Mouse (Mus musculus): ENCODE results near the gene Gemin7. TPM values are rescaled to one million over a fixed set of nuclear protein-coding genes. Genes with fewer than 3 reads are reported as not detected.

The Gemin7 gene
- total and polyA plus RNA-seq, 3 experiments: 48.5 to 75.2 (median 48.6) TPM

DNA sequence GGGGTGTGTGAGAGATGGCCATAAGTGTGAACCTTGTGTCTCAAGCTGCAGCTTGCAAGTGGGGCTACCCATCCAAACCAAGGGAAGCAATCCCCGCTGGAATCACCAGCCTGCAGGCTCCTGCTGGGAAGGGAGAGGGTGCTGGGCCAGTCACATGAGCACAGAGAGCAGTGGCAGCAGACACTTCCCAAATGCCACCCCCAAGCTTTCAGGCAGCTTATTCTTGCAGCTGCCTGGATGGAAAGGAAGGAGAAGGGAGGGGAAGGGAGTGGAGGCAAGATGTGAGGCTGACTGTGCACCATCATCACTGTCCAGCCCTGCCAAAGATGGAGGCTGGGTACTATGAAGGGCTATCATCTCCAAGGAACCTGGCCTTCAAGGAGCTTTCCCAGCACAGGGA is 23.2 kb downstream of the Gemin7 start:
- intact Hi-C loops (cut with DNase I): no loop called here
- Histone ChIP-seq H3K27me3 (ENCODE audit: control insufficient read depth, insufficient read depth, low read length) (no peaks in the 10 kb centered on the region), H3K9ac (ENCODE audit: low read depth, low read length) (no peak overlapping the region), H3K36me3 (ENCODE audit: control insufficient read depth, insufficient read depth, low read length) (no peaks in the 10 kb centered on the region; the same call in none of the 2 replicates), H3K27ac (no peak overlapping the region), H3K4me3 (no peak overlapping the region), H3K79me2 (replicated peaks; ENCODE audit: control insufficient read depth, insufficient read depth, low read length) (peaks cover 16% of the 10 kb centered on the region), H3K4me1 (ENCODE audit: control insufficient read depth, insufficient read depth, low read length) (peaks cover 30% of the 10 kb centered on the region)
- no peak for DNase-seq
- TF ChIP-seq EP300 (IDR thresholded peaks at IDR 0.05; ENCODE audit: insufficient read depth, low read depth, low read length): no peak
- TF ChIP-seq POLR2A (IDR thresholded peaks at IDR 0.05; ENCODE audit: insufficient read depth, low read depth, low read length): no peak
- TF ChIP-seq CTCF (IDR thresholded peaks at IDR 0.05): no peak
- WGBS: 67% methylated on average over 1 of the region's 1 CpGs

DNA sequence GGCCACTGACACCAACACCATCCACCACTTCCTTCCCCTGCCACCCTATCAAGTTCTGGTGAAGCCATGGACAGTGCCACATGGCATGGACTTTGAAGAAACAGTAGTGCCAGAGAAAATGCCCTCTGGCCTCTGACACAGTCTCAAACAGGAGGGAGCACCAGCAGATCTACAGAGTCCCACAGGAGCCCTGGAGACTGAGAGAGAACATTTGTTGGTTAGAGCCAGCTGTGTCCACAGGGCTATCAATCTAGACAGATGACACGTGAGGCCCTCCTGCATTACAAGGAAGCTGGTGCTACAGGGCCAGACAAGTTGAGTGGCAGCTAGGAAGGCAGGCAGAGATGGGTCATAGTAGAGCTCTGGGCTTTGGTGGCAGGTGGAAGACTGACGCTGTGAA is 25.0 kb downstream of the Gemin7 start:
- intact Hi-C loops (cut with DNase I): no loop called here
- no peaks in the 10 kb centered on the region for H3K36me3 ChIP-seq (ENCODE audit: control insufficient read depth, insufficient read depth, low read length)
- no peaks in the 10 kb centered on the region for H3K27me3 ChIP-seq (ENCODE audit: control insufficient read depth, insufficient read depth, low read length)
- peaks cover 17% of the 10 kb centered on the region for H3K4me1 ChIP-seq (ENCODE audit: control insufficient read depth, insufficient read depth, low read length)
- no peak overlapping the region; the same call in 1 of the 2 replicates for H3K9ac ChIP-seq (ENCODE audit: low read depth, low read length)
- TF ChIP-seq CTCF (IDR thresholded peaks at IDR 0.05) (no peak), POLR2A (IDR thresholded peaks at IDR 0.05; ENCODE audit: insufficient read depth, low read depth, low read length) (no peak), EP300 (IDR thresholded peaks at IDR 0.05; ENCODE audit: insufficient read depth, low read depth, low read length) (no peak)
- 34% methylated on average over 2 of the region's 2 CpGs for WGBS
- peaks cover 17% of the 10 kb centered on the region for H3K79me2 ChIP-seq (replicated peaks; ENCODE audit: control insufficient read depth, insufficient read depth, low read length)
- no peak overlapping the region for H3K27ac ChIP-seq
- H3K4me3 ChIP-seq: no peak overlapping the region
- no peak for DNase-seq

DNA sequence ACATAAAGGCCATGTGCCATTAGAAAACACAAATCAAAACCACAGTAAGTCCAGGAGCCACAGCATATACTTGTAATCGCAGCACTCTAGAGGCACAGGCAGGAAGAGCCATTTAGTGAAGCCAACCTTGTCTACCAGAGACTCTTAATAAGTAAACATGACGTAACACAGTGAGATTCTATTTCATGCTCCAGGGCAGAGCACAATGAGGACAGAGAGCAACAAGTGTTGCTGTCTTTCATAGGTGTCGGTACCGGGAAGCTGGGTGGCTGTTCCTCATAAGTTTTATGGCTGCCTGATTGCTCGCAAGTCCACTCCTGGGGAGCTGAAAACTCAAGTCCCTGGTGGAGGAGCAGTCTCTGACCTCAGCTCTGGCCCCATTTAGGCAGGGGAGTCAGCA is 25.8 kb downstream of the Gemin7 start:
- no peak overlapping the region for H3K9ac ChIP-seq (ENCODE audit: low read depth, low read length)
- DNase-seq: no peak
- peaks cover 13% of the 10 kb centered on the region for H3K4me1 ChIP-seq (ENCODE audit: control insufficient read depth, insufficient read depth, low read length)
- no peak overlapping the region for H3K27ac ChIP-seq
- no peak overlapping the region for H3K4me3 ChIP-seq
- 85% methylated on average over 5 of the region's 5 CpGs for WGBS
- H3K27me3 ChIP-seq (ENCODE audit: control insufficient read depth, insufficient read depth, low read length): no peaks in the 10 kb centered on the region
- TF ChIP-seq CTCF (IDR thresholded peaks at IDR 0.05) (no peak), POLR2A (IDR thresholded peaks at IDR 0.05; ENCODE audit: insufficient read depth, low read depth, low read length) (no peak), EP300 (IDR thresholded peaks at IDR 0.05; ENCODE audit: insufficient read depth, low read depth, low read length) (no peak)
- intact Hi-C loops (cut with DNase I): no loop called here
- H3K79me2 ChIP-seq (replicated peaks; ENCODE audit: control insufficient read depth, insufficient read depth, low read length): peaks cover 17% of the 10 kb centered on the region
- no peaks in the 10 kb centered on the region for H3K36me3 ChIP-seq (ENCODE audit: control insufficient read depth, insufficient read depth, low read length)

DNA sequence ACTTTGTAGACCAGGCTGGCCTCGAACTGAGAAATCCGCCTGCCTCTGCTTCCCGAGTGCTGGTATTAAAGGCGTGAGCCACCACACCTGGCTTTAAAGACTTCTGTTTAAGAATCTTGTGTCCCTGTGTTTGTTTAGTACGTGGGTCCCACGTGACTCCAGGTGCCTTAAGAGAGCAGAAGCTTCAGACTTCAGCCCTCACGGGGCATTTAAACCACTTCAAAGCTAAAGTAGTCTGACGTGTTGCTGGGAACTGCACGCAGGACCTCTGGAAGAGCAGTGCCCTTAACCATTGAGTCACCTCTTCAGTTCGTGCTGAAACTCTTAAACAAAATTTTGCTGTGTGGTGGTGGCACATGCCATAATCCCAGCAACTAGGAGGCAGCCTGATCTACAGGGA is 28.0 kb downstream of the Gemin7 start:
- 85% methylated on average over 10 of the region's 10 CpGs for WGBS

DNA sequence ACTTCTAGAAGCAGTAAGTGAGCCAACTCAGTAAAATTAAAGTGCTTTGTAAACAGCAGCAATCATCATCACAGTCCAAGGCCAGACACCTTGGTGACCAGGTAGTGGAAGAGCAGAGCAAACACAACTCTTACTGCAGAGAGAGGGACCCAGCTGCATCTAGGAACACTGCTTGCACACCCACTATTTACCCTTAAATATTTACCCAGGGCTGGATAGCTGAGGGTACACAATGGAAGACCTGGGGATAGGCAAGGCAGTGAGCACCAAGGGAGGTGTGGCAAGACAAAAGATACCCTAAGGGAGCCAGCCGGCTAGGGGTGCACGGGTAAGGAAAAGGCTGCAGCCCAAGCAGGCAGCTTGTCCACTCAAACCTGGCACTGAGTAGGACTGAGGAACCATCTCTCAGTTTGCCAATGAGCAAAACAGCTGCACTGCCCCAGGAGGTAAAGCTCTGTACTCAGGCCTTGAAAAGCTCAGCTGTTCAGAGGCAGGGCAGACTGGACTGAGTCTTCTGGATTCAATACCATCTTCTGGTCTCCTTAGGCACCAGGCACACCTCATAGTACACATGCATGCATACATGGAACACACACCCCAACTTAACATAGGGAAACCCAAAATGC is 29.9 kb downstream of the Gemin7 start:
- Histone ChIP-seq H3K79me2 (replicated peaks; ENCODE audit: control insufficient read depth, insufficient read depth, low read length) (peaks cover 16% of the 10 kb centered on the region), H3K4me1 (ENCODE audit: control insufficient read depth, insufficient read depth, low read length) (peaks cover 13% of the 10 kb centered on the region), H3K27ac (no peak overlapping the region), H3K27me3 (ENCODE audit: control insufficient read depth, insufficient read depth, low read length) (no peaks in the 10 kb centered on the region), H3K9ac (ENCODE audit: low read depth, low read length) (no peak overlapping the region), H3K36me3 (ENCODE audit: control insufficient read depth, insufficient read depth, low read length) (no peaks in the 10 kb centered on the region), H3K4me3 (no peak overlapping the region)
- DNase-seq: no peak
- 72% methylated on average over 2 of the region's 2 CpGs for WGBS
- TF ChIP-seq CTCF (IDR thresholded peaks at IDR 0.05): no peak
- no peak for TF ChIP-seq EP300 (IDR thresholded peaks at IDR 0.05; ENCODE audit: insufficient read depth, low read depth, low read length)
- TF ChIP-seq POLR2A (IDR thresholded peaks at IDR 0.05; ENCODE audit: insufficient read depth, low read depth, low read length): no peak
- intact Hi-C loops (cut with DNase I): no loop called here

More for the DNA sequence above, 28.0 kb downstream of the Gemin7 start:
- H3K9ac ChIP-seq (ENCODE audit: low read depth, low read length): no peak overlapping the region
- no peak overlapping the region for H3K4me3 ChIP-seq
- intact Hi-C loops (cut with DNase I): no loop called here
- H3K4me1 ChIP-seq (ENCODE audit: control insufficient read depth, insufficient read depth, low read length): peaks cover 10% of the 10 kb centered on the region
- no peaks in the 10 kb centered on the region for H3K36me3 ChIP-seq (ENCODE audit: control insufficient read depth, insufficient read depth, low read length)
- TF ChIP-seq POLR2A (IDR thresholded peaks at IDR 0.05; ENCODE audit: insufficient read depth, low read depth, low read length) (no peak), CTCF (IDR thresholded peaks at IDR 0.05) (no peak), EP300 (IDR thresholded peaks at IDR 0.05; ENCODE audit: insufficient read depth, low read depth, low read length) (no peak)
- H3K27me3 ChIP-seq (ENCODE audit: control insufficient read depth, insufficient read depth, low read length): no peaks in the 10 kb centered on the region
- no peak overlapping the region for H3K27ac ChIP-seq
- peaks cover 18% of the 10 kb centered on the region for H3K79me2 ChIP-seq (replicated peaks; ENCODE audit: control insufficient read depth, insufficient read depth, low read length)
- DNase-seq: no peak

DNA sequence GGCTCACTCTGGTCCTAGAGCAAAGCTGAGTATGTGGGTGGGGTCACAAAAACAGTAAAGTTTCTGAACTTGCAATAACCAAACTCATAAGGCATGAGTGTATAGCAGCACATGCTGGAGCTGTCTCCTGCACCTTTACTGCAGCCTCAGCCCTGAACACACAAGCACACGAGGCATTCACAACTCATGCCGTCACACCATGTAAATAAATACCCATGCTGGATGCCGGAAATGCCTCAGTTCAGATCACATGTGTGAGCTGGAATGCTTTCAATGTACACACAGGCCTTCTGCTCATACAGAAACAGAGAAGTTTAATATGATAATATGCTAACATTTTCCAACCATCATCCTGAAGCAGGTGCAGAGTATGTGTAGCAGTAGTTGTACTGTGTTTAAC is 31.4 kb downstream of the Gemin7 start:
- TF ChIP-seq EP300 (IDR thresholded peaks at IDR 0.05; ENCODE audit: insufficient read depth, low read depth, low read length): no peak
- TF ChIP-seq POLR2A (IDR thresholded peaks at IDR 0.05; ENCODE audit: insufficient read depth, low read depth, low read length): no peak
- no peak for TF ChIP-seq CTCF (IDR thresholded peaks at IDR 0.05)
- Histone ChIP-seq H3K9ac (ENCODE audit: low read depth, low read length) (no peak overlapping the region), H3K36me3 (ENCODE audit: control insufficient read depth, insufficient read depth, low read length) (no peaks in the 10 kb centered on the region), H3K27me3 (ENCODE audit: control insufficient read depth, insufficient read depth, low read length) (no peaks in the 10 kb centered on the region), H3K27ac (no peak overlapping the region), H3K79me2 (replicated peaks; ENCODE audit: control insufficient read depth, insufficient read depth, low read length) (peaks cover 14% of the 10 kb centered on the region), H3K4me1 (ENCODE audit: control insufficient read depth, insufficient read depth, low read length) (peaks cover 20% of the 10 kb centered on the region), H3K4me3 (no peak overlapping the region)
- WGBS: 27% methylated on average over 3 of the region's 3 CpGs
- intact Hi-C loops (cut with DNase I): no loop called here
- no peak for DNase-seq
